Mouse (Mus musculus): Measurements from ENCODE around the gene Dedd.
"Not testable (repeated sequence)": the region's sequence is repeated elsewhere in the genome, so short reads cannot be mapped to it uniquely, and the experiment has no call there.

The Dedd gene

DNA sequence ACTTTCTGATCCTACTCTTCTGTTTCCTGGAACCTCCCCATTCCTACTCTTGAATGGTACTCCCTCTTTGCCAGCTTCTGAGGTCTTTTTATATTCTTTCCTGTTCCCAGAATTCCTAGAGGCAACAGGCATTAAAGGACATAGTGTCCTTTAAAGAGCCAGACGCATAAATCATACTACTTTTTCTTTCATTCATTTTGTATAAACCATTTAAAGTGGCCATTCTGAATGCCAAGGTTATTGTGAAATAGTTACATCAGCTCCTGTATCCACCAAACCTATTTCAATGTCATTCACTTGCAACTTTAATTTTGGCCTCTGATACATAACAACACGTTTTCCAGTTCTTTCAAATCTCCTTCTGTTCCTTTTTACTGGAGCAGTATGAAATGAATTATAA, 19.6 kb upstream of the Dedd start:
- DNase-seq (ENCODE audit: low spot score in 2 of 2): no peak

GRCm38 (mm10) chr1:171319748-171320147, 9.2 kb upstream of the Dedd start:
- no peak for DNase-seq (ENCODE audit: low spot score in 2 of 2)

DNA sequence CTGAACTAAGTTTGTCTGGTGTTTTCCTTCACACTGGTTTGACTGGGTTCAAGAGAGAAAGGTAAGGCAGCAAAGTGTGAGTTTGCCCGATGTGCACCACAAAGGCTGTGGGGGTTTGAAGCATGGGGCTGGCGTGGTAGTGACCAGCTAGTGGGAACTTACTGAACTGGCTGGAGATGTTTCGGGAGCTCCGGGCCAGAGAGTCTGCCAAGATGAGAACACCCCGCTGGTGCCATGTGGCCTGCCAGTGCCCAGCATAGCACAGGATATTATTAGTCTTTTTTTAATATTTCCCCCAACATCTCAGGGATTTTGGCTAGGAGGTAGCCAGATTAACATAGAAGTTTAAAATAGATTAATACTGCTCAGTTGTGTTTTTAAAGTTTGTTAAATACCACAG, 8.8 kb upstream of the Dedd start:
- no peak for DNase-seq (ENCODE audit: low spot score in 2 of 2)

- no peak for DNase-seq (ENCODE audit: low spot score in 2 of 2)
Observed at GRCm38 (mm10) chr1:171321415-171321814, 7.5 kb upstream of the Dedd start.

DNA sequence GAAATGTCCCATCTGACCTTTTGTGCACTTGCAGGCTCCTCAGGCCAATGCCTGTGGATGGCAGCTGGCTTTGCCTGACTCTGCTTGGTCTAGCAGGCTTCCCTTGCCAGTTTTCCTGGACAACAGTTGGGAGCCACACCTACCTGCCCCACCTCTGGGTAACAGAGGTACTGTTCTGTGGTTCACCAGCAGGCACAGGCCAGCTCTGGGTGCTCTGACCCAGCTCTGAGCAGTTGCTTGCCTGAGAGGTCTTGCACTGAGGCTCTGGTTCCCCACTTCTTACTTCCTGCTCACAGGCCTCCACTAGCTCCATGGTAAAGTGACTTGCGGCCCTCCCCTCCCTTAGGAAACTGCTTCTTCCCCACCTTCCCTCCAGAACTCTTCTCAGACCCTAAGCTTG, 6.9 kb upstream of the Dedd start:
- no peak for DNase-seq (ENCODE audit: low spot score in 2 of 2)

DNA sequence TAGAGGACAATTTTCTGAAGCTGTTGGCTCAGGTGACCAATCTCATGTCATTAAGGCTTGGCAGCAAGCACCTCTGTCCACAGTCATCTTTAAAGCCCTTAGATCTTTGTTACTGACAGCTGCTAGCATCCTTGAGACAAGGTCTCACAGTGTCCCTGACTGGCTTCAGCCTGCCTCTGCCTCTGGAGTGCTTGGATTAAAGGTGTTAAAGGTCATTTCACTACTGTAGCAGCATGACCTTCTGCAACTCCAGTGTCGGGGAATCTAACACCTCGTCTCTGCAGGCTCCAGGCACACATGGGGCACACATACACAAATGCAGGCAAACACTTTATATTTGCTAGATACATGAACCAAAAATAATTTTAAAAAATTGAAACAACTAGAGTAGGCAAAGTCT, 3.4 kb upstream of the Dedd start:
- DNase-seq (ENCODE audit: low spot score in 2 of 2): no peak

DNA sequence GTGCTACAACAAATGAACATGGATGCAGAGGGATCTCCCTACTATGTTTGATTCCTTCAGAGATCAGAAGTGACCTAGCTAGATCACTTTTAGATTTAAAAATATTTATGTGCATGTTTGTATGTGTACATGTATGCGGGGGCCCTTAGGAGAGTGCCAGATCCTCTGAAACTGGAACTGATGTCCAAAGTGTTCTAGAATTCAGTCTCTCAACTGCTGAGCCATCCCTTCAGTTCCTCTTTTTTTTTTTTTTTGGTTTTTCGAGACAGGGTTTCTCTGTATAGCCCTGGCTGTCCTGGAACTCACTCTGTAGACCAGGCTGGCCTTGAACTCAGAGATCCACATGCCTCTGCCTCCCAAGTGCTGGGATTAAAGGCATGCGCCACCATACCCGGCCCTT, 2.4 kb upstream of the Dedd start:
- DNase-seq (ENCODE audit: low spot score in 2 of 2): not testable (repeated sequence)

GRCm38 (mm10) chr1:171328244-171328643, 701 bp upstream of the Dedd start:
- no peak for DNase-seq (ENCODE audit: low spot score in 2 of 2)

DNA sequence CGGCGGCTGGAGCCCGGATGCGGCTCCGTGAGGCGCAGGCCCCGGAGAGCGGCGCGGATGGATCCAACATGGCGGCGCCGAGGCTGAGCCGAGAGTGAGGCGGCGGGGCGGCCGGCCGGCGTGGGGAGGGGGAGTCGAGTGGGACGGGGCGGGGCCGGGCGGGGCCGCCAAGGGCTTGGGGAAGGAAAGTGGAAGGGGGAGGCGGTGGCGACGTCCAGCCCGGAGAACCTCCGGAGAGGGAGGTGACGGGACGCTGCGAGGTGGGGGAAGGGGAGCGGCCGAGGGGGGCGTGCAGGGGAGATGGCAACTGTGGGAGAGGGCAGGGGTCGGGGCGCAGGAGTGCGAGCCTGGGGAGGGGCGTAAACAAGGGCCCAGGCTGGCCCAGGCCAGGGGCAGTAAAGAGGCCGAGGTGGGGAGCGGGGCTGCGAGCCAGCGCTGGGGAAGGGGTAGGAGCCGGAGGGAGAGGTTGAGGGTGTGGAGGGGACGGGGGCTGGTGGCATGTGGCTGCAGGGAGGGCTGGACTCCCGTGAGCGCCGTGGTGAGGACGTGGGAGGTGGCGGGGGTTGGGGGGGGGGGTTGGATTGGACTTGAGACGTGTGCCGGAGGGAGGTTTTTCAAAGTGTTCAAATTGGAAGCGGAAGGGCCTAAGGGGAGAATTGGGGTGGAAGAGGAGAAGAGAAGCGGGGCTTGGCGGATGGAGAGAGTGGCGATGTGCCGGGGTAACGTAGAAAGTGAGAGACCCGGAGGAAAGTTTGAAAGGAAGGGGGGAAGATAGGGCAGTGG, 679 bp downstream of the Dedd start:
- DNase-seq (ENCODE audit: low spot score in 2 of 2): peak; percentile 13 to 39

DNA sequence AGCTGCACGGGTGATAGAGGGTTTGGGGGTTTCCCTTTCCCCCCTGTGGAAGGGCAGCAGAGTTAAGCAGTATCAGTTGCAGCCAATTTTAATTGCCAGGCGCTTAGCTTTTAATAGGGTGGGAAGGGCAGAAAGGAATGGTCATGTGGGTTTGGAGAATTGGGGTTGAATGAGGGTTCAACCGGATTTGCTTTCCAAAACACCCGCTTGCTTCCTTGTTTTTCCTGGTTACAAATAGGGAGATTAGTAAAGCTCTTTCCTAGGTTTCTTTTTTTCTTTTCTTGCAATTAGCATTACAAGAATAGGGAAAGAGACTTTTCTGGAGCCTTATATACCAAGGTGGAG, 1.2 kb downstream of the Dedd start:
- no peak for DNase-seq (ENCODE audit: low spot score in 2 of 2)

DNA sequence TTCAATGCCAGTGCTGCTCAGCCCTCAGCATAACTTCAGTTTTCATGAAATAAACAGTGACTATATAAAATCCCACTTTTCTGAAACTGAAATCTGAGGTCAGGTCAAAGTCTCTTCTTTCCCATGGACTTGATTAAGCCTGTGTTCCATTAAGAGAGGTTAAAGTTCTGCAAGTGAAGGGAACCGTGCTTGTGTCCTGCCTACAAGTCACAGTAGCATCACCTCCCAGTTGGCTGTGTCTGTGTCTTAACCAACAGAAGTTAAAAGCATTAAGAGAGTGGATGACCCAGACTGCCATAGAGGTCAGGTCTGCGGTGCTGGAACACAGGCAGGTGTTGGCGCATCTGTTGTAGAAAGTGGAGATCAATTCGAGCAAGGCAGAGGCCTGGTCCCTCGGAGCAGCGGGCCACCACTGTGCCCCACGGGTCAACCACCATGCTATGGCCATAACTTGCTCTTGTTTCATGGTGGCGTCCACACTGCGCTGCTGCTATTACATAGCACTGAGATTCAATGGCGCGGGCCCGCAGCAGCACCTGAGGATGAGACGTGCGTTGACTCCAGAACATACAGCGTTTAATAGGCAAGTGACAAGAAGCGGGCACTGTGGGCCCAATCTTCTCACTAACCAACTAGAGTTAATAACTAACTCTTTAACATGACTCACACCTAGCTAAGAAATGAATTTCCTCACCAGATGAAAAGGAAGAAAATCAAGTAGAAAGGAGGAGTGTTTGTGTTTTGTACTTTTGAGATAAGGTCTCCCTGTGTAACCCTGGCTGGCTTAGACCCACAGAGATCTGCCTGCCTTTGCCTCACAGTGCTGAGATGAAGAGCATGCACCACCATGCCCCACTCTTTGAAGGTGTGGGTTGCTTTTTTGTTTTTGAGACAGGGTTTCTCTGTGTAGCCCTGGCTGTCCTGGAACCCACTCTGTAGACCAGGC, 13.6 kb downstream of the Dedd start:
- DNase-seq (ENCODE audit: low spot score in 2 of 2): no peak

DNA sequence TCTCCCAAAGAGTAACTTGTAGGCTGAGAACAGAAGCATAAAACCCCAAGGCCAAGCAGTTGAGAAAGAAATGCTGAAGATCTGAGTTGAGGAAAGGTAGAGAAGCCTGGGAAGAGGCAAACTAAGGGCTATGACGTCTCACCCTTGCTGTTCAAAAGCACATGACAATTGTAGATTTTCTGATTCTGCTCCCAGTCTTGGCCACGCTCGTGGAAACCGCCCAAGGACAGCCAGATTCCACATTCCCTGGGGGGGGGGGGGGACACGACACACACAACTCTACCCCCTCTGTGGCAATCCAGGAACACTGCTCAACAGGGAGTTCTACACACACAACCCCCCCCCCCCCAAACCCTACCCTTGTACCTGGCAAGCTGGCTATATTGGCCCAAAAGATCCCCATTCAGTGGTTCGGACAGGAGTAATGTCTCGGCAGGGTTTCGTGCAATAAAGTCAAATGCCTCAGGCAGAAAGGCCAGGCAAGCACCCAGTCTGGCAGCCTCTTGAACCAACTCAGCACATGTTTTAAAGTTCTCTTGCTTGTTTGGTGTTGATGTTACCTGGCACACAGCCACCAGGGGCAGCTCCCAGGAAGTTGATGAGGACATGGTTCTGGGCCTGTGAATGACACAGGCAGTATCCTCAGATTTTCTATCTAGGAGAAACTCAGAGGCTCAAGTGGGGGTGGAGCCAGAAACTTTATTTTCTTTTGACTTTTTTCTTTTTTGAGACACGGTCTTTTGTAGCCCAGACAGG, 15.2 kb downstream of the Dedd start:
- DNase-seq (ENCODE audit: low spot score in 2 of 2): no peak

GRCm38 (mm10) chr1:171344715-171345114, 15.8 kb downstream of the Dedd start:
- DNase-seq (ENCODE audit: low spot score in 2 of 2): no peak

- peak; percentile 88 to 89 for DNase-seq (ENCODE audit: low spot score in 2 of 2)
Observed at GRCm38 (mm10) chr1:171345225-171346094, 16.5 kb downstream of the Dedd start, which contains the start of the genes Nit1 and Pfdn2. Gene Nit1, minus strand, starts transcription at chr1:171345646. Gene Pfdn2, plus strand, starts transcription at chr1:171345670.

DNA sequence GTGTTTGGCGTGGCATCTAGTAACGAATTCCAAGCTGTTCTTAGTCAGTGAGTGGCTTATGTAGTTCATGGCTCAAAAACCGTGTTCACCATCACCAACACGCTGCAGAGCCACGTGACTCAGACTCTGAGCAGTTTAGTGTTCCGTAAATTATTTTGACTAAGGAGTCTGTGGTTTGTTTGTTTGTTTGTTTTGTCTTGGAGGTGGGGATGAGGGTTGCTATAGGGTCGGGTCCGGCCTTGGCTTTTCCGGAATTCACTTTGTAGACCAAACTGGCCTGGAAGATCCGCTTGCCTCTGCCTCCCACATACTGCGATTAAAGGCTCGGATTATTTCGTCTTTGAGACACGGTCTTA, 17.1 kb downstream of the Dedd start:
- DNase-seq (ENCODE audit: low spot score in 2 of 2): no peak

- no peak for DNase-seq (ENCODE audit: low spot score in 2 of 2)
Observed at GRCm38 (mm10) chr1:171348665-171349064, 19.7 kb downstream of the Dedd start.

GRCm38 (mm10) chr1:171349210-171349609, 20.3 kb downstream of the Dedd start:
- DNase-seq (ENCODE audit: low spot score in 2 of 2): no peak

GRCm38 (mm10) chr1:171355812-171356340, 26.9 kb downstream of the Dedd start:
- DNase-seq (ENCODE audit: low spot score in 2 of 2): peak; percentile 27 to 37

DNA sequence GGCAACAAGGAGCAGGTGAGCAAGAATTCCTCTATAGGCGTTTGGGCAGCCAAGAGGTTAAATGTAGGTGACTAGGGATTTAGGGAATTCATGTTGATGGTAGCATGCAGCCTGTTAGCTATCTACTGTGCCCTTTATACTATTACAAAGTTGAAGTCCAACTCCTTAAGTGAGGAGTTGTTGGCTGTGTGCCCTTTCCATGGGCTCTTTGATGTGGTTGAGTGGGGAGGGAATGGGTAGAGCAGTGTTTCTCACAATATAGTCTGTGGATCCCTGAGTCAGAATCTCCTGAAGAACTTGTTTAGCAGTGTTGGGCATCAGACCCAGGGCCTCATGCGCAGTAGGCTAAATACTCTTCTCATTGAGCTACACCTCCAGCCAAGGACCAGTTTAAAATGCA, 27.9 kb downstream of the Dedd start:
- DNase-seq (ENCODE audit: low spot score in 2 of 2): no peak

DNA sequence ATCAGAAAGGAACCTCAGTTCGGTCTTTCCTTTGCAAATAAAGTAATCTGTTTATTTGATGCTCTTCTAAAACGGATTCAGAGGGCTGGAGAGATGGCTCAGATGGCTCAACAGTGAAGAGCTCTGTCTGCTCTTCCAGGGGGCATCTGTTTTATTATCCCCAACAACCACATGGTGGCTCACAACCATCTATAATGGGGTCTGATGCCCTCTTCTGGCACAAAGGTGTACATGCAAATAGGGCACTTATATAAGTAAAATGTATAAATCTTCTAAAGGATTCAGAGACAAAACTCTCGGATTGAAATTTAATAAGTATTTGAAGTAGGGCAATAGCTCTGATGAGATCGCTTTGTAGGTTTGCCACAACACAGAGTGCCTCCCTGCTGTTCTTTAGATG, 29.5 kb downstream of the Dedd start:
- DNase-seq (ENCODE audit: low spot score in 2 of 2): peak; percentile 46 to 51

DNA sequence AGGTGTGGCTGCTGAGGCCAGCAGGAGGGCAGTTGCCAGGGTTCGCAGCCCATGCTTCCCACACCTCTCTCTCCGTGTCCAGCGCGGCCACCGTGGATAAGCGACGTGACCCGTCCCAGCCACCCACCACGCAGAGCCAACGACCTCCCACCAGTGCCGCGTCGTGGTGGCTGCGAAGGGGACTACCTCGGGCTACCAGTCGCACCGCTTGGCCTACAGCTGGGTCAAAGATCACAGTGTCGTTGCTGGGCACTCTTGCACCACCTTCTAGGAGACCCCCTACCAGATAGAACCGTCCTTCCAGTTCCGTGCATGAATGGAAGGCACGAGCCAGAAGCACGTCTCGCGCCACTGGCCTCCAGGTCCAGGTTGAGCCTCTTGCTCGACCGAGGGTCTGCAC, 31.3 kb downstream of the Dedd start:
- DNase-seq (ENCODE audit: low spot score in 2 of 2): no peak
